Mouse (Mus musculus): Measurements from ENCODE around the gene Kidins220.

Kidins220 gene

DNA sequence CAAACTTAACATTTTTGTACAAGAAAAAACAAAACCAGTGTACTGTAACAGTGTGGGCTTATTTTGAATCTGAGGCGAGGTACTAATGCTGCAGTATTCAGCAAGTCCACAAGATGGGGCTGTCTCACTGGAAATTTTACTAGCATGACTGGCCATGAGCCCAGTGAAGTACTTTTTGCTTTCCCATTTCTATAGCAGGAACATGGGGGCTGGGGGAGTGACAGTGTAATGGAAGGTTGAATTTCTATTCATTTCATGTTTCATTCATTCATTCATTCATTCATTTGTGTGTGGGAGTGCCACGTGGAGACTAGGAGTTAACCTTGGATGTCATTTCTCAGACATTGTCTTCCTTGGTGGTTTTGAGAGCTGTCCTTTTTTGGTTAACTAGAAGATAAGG is 52.7 kb downstream of the Kidins220 start:
- DNase-seq (ENCODE audit: low spot score): no peak

DNA sequence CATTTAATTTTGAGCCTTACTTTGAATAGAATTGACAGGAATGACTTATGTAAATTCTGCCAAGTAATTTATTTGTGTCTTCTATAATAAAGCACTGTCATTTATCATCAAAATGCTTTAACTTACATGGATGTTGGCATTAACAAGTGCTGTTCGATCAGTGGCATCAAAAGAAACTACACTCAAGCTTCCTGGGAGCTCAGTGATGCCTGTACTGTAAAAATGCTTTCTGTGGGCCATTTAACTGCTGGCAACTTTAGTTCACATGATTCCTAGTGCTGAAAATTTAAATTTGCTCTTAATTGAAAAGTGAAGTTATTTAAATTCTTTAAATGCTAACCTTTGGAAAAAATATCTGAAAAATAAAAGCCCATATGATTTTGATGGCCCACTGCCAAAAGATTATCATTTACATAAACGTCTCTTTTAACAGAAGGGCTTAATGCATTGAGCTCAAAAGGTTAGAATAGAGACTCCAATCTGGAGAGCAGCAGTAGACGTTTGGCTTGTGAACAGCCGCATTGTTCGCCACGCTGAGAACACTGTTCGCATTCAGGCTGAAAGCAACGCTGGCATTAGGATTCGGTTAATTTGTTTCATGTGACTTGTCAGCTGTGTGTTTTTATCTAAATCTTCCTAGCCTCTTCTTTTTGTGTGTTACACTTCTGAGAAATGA is 59.1 kb downstream of the Kidins220 start:
- no peak for DNase-seq (ENCODE audit: low spot score)

DNA sequence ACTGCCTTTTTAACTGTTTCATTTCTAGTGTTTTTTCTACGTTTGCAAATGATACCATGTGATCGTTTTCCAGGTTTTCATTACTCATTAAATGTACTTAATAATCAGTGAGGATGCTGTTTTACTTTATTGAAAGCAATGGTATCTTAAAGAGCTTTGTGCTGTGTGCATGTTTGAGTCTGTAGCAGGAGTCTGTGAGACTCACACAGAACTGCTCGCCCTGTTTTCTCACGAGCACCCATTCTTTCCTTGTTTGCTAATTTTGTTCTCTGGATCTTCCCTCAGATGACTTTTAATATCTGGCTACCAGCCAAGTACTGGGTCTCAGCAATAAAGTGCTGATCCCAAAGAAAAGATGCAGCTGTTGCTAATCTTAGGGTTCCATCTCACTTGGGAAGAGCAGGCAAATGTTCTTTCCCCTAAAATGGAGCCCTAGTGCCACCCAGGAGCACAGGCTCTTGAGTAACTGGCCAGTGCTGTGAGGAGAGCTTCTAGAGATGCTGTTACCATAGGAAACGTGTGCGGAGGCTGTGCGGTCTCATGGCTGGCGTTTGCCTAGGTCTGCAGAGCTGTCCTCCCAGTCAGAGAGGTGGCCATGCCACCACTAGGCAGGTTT is 59.7 kb downstream of the Kidins220 start:
- no peak for DNase-seq (ENCODE audit: low spot score)

DNA sequence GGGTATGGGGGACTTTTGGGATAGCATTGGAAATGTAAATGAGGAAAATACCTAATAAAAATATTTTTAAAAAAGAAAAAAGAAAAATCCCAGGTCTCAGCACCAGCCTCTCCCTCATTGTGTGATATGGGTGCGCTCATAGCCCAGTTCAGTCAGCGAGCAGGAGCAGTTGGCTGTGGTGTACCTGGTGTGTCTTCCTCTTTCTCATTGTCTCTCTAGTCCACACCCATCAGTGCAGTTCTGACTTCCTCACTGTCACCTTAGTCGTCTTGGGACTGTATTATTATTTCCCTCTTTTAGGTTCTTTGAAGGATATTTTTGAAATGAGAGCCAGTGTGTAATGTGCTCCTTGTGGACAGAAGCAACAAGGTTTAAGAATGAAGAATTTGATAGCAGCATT is 61.3 kb downstream of the Kidins220 start:
- DNase-seq (ENCODE audit: low spot score): no peak

DNA sequence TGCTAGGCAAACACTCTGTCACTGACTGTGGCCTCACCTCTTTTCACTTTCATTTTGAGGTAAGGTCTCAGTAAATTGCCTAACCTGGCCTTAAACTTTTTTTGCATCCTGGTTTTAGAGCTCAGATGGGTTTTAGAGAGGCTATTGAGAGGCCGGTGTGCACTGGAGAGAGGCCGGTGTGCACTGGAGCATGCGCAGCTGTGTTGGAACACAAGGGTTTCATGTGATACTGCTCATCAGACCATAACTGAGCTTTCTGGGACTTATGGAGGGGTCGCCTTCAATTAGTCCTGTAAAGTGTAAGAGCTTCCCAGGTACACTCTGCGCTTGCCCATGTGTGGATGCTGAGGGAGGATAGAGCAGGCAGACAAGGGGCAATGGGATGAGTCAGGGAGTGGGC is 62.5 kb downstream of the Kidins220 start:
- no peak for DNase-seq (ENCODE audit: low spot score)

DNA sequence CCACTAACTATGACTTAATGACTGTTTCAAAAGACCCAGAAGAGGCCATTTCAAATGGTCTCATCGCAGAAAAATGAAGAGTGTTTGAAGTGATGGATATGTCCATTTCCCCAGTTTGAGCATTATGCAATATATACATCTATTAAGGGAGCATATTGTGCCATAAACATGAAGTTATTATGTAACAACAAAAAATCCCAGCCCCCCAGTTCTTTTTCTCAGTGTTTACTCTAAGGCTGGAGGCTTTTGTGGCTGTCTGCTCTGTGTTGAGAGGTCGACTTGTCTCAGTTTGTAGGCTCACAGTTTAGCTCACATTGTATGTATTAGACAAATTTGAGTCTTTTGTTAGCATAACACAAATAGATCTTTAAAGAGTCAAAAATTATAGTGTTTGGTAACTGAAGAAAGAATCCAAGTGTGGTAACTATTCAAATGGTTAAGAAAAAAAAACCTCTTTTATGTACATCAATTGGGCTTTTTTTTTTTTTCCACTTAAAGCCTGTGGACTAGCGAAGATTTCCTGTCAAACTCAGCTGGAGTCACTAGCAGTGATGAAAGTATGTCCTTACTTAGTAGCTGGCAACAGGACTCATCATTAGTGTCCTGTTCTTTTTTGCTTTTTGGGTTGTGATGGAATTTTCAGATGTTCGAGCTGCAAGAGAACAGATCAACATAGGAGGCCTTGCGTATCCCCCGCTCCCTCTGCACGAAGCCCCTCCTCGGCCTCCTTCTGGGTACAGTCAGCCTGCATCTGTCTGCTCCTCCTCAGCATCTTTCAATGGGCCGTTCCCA is 63.2 kb downstream of the Kidins220 start:
- DNase-seq (ENCODE audit: low spot score): no peak

DNA sequence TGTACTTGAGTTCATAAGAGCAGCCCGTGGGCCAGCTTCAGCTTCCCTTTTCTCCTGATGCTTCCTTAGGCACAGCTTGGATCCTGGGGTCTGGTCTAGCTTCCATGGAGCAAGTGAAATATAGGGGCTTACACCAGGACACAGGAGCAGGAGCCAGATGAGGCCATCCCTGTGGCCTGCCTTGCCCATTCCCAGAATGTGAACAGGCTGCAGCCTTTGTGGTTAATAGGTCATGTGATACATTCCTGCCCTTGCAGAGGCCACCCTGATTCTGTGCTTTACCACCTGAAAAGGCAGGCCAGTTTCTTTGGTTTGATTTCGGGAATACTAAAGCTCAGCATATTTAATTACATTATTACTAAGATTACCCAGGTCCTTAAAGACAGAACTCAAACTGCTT is 69.3 kb downstream of the Kidins220 start:
- no peak for DNase-seq (ENCODE audit: low spot score)

DNA sequence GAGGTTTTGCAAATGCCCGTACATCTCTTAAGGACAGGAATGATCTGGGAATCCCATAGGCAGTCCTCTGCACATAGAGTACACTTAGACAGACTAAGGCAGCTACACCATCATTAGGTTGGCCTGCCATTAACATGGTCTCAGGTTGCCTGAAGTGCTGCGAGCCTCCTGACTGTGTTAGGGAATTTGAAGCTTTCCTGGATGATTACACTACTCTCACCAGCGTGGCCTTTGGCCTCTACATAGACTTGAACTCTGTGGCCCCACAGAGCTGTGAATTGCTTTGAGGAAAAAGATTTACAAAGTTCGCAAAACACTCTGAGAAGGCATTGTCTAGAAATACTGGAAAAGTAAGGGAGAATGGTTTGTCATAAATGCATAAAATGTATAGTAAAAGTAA is 69.9 kb downstream of the Kidins220 start:
- DNase-seq (ENCODE audit: low spot score): no peak

DNA sequence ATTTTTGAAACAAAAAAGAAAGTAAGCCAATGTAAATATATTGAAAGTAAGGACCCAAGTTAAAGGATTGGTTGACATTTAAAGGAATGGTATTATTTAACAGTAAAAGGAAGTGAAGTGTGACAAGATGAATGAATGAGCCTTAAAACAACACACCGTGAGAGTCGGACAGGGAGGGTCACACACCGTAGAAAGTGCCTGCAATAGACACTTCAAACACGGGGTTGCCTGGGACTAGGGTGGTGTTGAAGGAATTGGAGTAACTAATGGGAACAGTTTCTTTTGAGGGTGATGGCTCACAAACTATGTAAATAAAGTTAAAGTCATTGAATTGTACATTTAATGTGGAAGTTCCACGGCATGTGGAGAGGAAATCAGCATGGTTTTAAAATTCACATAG is 74.5 kb downstream of the Kidins220 start:
- DNase-seq (ENCODE audit: low spot score): no peak

DNA sequence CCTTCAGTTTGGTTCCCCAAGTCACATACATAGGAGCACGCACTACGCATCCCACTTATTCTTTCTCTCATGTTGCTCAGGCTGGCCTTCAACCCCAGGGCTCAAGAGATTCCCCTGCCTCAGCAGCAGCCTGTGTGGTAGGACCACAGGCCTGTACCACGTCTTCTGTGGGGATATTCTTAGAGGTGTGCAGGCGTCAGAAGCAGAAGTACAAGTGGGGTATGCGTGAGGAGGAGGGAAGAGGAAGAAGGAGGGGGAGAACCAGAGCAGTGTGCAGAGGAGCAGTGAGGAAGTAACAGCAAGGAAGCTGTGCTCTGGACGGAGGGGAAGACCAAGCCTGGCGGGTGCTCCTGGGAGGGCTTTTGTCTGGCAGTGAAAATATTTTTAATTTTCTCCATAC is 79.8 kb downstream of the Kidins220 start:
- DNase-seq (ENCODE audit: low spot score): no peak

DNA sequence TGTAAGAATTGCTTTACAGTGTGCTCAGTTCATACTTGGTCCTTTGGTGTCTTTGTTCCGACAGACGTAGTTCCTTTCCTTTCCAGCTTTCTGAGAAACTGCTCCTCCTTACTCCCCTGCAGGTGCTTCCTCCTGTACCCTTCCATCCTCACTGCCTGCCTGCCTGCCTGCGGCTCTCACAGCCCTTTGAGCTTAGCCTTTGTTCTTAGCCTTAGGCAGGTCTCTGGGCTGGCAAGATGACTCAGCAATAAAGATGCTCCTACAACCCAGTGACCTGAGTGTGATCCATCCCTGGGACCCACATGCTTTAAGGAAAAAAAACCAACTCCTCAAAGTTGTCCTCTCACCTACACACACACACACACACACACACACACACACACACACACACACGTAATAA is 80.2 kb downstream of the Kidins220 start:
- no peak for DNase-seq (ENCODE audit: low spot score)

DNA sequence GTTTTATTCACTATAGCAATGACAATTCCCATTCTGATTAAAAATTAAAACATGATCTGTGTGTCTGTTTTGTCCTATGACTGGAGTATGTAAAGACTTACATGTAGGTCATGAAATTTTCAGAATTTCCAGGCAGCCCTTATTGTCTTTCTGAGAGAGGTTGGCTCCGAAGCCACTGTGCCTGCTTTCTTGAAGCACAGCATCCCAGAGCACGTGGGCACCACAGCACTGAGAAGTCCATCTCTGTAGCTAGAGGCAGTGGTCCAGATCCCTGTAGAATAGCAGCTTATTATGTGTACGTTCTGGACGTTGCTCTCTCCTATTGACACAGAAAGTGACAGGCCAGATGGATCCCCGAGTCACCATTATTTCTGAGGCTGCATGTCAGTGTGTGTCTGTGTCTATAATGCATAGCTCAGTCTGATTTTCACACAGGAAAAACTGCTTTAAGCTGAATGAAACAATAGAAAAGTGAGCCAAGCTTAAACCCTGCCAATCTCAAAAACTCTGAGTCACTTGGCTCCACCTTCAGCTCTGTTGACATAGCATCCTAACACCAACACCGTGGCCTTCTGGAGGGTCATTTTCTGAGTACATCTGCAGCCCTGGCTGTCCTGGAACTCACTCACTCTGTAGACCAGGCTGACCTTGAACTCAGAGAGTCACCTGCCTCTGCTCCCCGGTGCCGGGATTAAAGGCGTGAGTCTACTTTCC is 84.9 kb downstream of the Kidins220 start:
- no peak for DNase-seq (ENCODE audit: low spot score)

DNA sequence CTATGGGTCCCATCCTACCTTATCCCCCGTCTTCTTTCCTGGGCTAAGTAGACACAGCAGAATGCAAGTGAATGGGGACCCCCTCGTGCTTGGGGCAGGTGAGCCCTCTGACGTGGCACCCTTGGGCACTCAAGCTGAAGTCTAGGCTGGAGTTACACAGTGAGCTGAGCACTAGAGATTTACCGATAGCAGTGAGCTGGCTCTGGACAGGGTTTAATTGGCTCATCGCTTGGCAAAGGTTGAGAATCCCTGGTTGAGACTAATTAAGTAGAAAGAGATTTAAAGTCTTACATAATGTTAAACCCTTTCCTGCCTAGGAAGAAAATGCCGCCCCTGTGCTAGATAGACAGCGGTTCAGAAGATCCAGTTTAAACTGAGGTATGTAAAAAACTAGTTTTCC is 86.2 kb downstream of the Kidins220 start:
- DNase-seq (ENCODE audit: low spot score): no peak

DNA sequence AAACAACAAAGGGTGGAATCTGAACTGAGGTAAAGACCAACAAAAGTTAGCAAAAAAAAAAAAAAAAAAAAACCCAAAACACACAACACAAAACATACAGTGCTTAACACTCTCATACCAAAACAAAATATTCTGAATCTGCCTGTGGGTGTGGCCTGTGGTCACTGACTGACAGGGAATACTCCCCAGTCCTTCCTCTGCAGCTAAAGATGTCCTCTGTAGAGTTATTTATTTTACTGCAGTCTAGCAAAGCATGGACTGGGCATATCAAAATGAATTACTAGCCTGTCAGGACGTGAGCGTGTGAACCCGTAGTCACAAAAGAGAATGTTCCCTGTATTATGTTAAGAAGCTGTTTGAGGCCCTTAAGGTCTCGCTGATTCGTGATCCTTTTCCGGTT is 87.5 kb downstream of the Kidins220 start:
- DNase-seq (ENCODE audit: low spot score): no peak

DNA sequence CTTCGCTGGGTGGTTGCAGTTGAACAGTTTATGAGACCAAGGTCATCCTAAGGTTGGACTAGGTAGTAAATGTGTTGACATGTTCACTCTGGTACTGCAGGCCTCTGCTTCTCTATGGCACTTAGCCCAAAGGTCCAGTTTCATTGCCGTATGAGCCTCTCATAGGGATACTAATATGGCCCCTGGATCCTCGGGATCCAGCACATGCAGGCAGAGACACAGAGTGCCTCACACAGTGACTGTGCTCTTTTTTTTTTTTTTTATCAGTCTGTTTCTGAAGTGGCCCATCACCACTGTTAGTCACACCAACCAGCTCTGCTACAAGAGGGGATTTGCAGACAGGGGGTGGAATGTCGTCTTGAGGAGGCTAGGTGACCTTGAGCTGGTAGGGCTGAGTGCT is 98.6 kb downstream of the Kidins220 start:
- DNase-seq (ENCODE audit: low spot score): no peak

DNA sequence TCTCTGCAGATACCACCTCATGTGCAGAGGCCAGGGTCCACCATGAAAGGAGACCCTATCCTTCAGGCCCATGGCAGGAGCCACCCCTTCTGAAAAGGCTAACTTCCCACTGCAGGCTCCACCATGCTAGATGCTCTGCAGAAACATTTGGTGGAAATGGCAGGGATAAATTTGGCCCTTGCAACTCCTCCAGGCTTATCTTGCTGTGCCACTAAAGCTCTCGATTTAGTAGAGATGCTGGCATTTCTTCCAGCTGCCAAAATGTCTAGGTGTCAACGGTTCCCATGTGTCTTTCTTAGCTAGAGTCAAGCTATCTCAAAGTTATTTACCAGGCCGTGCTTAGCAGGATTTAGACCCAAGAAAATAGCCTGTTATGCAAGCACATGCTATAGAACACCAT is 99.6 kb downstream of the Kidins220 start:
- DNase-seq (ENCODE audit: low spot score): no peak

DNA sequence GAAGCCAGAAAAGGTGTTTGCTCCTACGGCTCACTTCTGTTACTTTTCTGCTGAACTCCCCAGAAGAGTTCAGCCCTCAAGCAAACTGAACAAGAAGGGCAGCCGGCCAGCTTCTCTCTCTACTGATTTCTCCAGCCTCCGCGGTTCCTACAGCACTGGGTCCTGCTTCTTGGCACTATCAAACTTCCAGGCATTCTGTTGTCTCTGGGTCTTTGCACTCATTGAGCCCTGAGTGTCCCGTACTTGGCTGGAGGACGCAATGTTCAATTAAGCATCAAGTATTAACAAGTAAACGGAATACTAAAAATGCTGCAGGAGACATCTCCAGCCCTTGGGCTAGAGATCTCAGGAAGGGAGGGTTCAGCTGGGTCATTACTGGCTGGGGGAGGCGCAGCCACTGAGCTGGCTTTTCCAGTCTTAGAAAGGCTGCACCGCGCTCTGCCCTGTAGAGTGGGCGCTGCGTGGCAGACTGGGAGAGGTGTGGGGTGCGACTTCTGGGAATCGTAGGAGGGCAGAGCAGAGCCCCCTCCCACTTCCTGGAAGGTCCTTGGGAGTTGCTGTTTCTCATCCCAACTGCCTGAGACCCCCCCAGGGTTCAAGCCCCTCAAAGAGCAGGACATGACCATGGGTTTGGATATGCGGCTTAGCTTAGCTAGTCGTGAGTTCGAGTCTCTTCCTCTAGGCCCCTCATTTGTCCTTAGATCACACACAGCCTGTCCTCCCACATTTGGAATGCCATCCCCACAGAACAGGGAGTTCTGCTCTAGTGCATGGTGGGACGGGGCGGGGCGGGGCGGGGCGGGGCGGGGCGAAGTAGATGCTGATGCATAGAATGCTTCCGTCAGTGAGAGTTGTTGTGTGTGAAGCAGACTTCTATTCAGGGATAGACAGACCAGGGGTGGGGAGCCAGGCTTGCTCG is 108.8 kb downstream of the Kidins220 start:
- DNase-seq (ENCODE audit: low spot score): no peak

DNA sequence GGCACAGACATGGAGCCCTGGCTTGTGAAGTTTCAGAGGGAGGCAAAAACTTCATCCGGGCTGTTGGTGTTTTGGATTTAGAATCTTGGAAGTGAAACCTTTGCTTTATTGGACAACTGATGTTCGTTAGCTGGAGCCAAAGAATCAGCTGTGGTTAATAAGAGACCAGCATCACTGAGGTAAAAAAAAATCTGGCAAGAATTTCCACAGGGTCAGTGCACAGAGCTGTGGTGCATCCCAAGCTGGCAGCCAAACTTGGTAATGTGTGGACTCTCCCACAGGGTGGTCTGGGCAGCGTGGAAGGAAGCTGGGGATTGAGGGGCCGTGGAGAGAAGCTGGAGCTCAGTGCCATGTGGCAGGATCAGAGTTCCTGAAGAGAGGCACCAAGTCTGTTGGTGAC is 112.2 kb downstream of the Kidins220 start:
- DNase-seq (ENCODE audit: low spot score): no peak

DNA sequence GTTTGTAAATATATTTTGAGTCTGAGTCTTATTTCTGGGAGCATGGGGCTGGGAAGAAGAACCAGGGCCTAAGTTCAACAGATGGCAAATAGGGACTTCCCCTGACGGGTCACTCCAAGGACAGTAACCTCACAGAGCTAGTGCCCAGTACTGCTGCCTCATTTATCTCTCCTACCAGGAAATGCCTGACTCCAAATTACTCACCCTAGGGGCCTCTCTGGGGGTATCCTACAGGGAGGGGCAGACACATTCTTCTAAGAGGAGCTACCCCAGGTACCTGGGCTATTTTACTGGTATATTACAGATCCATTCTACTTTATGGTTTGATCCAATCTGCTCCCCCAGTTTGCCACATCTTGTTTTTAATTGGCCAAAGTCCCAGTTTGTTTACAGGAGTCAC is 114.7 kb downstream of the Kidins220 start:
- no peak for DNase-seq (ENCODE audit: low spot score)

DNA sequence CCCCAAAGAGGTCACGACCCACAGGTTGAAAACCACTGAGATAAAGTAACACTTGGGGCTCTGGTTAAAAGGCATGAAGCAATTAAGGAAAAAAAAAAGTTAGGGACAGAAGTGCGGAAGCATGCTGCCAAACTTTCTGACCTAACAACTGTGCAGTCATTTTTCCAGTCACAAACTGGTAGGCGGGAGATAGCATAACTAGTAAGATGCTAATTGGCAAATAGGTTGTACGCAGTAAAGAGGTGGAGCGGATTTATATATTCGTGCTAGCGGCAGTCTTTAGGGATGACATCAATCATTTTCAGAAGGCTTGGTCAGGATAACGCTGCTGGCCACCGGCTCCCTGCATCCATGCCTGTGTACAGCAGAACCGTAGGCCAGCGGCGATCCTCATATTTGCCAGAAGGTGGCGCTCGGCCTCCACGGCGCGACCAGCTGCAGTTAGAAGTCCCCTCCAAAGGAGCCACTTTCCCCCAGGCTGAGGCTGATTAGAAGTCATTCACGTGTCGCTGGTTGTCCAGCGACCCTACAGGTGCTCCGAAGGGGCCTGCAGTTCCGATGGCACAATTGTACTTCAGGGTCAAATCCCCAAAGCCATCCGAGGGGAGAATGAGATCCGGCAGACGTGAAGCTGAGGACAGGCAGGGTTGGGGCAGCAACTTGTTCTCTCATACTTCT is 117.4 kb downstream of the Kidins220 start:
- DNase-seq (ENCODE audit: low spot score): peak; percentile 75

DNA sequence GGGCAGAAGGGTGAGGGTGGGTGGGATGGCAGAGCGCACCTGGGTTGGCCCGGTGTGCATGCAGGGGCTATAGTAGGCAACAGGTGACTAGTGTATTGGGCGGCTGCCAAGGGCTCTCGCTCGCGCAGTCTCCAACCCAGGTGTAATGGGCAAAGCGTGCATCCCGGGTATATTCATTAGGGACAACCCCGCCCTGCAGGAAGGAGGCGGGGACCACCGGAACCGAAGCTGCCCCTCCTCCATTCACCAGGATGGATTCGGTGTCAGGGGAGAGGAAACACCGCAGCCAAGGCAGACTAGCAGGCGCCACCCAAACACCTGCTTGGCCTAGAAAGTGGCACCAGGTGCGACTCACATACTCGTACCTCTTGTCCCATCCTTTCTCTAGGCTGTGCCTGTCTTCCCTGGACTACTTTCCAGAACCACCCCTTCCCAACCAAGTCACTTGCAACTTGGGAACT is 118.1 kb downstream of the Kidins220 start:
- no peak for DNase-seq (ENCODE audit: low spot score)

Measured in ovary, postnatal 10 days (tissue).